Mouse (Mus musculus): ENCODE measurements at regions not wholly inside any gene's neighbourhood (a gene's known extent, or its start where the extent isn't known, plus 50 kb on each side); places are given as distances from the start of the nearest gene placed in this dataset.

- no peak for DNase-seq (ENCODE audit: low spot score in 2 of 2)
Observed at GRCm38 (mm10) chrX:169554359-169554758, 130.6 kb upstream of the Mid1 start.

GRCm38 (mm10) chrX:169552851-169553250 lies 132.1 kb upstream of the Mid1 start:
- no peak for DNase-seq (ENCODE audit: low spot score in 2 of 2)

GRCm38 (mm10) chrX:169544037-169544436 lies 141.0 kb upstream of the Mid1 start:
- no peak for DNase-seq (ENCODE audit: low spot score in 2 of 2)

- DNase-seq (ENCODE audit: low spot score in 2 of 2) = no peak
Observed at GRCm38 (mm10) chrX:169508229-169508628, 176.8 kb upstream of the Mid1 start.

GRCm38 (mm10) chrX:169493577-169493976 lies 173.4 kb upstream of the Hccs start:
- no peak for DNase-seq (ENCODE audit: low spot score in 2 of 2)

GRCm38 (mm10) chrX:169473518-169473917 lies 153.3 kb upstream of the Hccs start:
- no peak for DNase-seq (ENCODE audit: low spot score in 2 of 2)

- DNase-seq (ENCODE audit: low spot score in 2 of 2) = no peak
Observed at GRCm38 (mm10) chrX:169470715-169471114, 150.5 kb upstream of the Hccs start.

- DNase-seq (ENCODE audit: low spot score in 2 of 2) = no peak
Observed at GRCm38 (mm10) chrX:169450159-169450558, 130.0 kb upstream of the Hccs start.

GRCm38 (mm10) chrX:169439546-169439945 lies 119.4 kb upstream of the Hccs start:
- no peak for DNase-seq (ENCODE audit: low spot score in 2 of 2)

- peak in 1 of 2 experiments; percentile 17 for DNase-seq (ENCODE audit: low spot score in 2 of 2)
Observed at GRCm38 (mm10) chrX:169438626-169439025, 118.5 kb upstream of the Hccs start.

- no peak for DNase-seq (ENCODE audit: low spot score in 2 of 2)
Observed at GRCm38 (mm10) chrX:169433903-169434302, 113.7 kb upstream of the Hccs start.

GRCm38 (mm10) chrX:169396825-169397224 lies 76.7 kb upstream of the Hccs start:
- no peak for DNase-seq (ENCODE audit: low spot score in 2 of 2)

GRCm38 (mm10) chrX:169386640-169387039 lies 66.5 kb upstream of the Hccs start:
- DNase-seq (ENCODE audit: low spot score in 2 of 2) = no peak
